Mouse (Mus musculus) heart, adult 2 months (tissue): ENCODE results near the gene Car11. TPM values are rescaled to one million over a fixed set of nuclear protein-coding genes. Genes with fewer than 3 reads are reported as not detected.
A peak's percentile ranks its signal among the peaks of the same experiment; 100 is the strongest.

Source experiments
- DNase-seq, 2 experiments: peaks; one replicate each; pipeline ENCODE4 v3.0.0; 2021
- H3K27ac ChIP-seq: fragments of 200-600 bp; 2 replicates; pipeline ENCODE4 v1.8.1; 2022
- H3K27me3 ChIP-seq: fragments of 200-500 bp; 2 replicates; pipeline ENCODE4 v1.6.1; 2012; ENCODE audit warnings: mild to moderate bottlenecking, low read length, inconsistent platforms, mixed read lengths; ENCODE audit not compliant: control insufficient read depth, insufficient read depth
- H3K36me3 ChIP-seq: fragments of 200-500 bp; 2 replicates; pipeline ENCODE4 v1.6.1; 2012; ENCODE audit warnings: low read length, inconsistent platforms; ENCODE audit not compliant: control insufficient read depth, insufficient read depth
- H3K4me1 ChIP-seq: fragments of 200-500 bp; 2 replicates; pipeline ENCODE4 v1.6.1; 2011; ENCODE audit warnings: low read length; ENCODE audit not compliant: control insufficient read depth, insufficient read depth
- H3K4me3 ChIP-seq: fragments of 200-600 bp; 2 replicates; pipeline ENCODE4 v1.8.1; 2022
- H3K79me2 ChIP-seq: fragments of 200-500 bp; replicated peaks from 2 replicates; pipeline ENCODE4 v1.6.1; 2012; ENCODE audit warnings: mild to moderate bottlenecking, inconsistent platforms, low read length, moderate library complexity, mixed read lengths; ENCODE audit not compliant: control insufficient read depth, insufficient read depth
- H3K9ac ChIP-seq: fragments of 200-500 bp; 2 replicates; pipeline ENCODE4 v1.6.1; 2012; ENCODE audit warnings: low read depth, mild to moderate bottlenecking, control low read depth, inconsistent platforms, low read length, mixed read lengths
- CTCF ChIP-seq: fragments of 200-600 bp; IDR thresholded peaks from 2 replicates; pipeline ENCODE4 v1.8.1; 2022; ENCODE audit warnings: antibody characterized with exemption, mild to moderate bottlenecking, moderate library complexity
- EP300 ChIP-seq: fragments of 200-500 bp; IDR thresholded peaks from 2 replicates; pipeline ENCODE4 v1.6.1; 2011; ENCODE audit warnings: low read depth, low read length, control low read depth; ENCODE audit not compliant: insufficient read depth
- POLR2A ChIP-seq: fragments of 200-500 bp; IDR thresholded peaks from 2 replicates; pipeline ENCODE4 v1.6.1; 2011; ENCODE audit warnings: mild to moderate bottlenecking, low read depth, low read length, control low read depth; ENCODE audit not compliant: insufficient read depth
- WGBS: fragments of 180-500 bp; shearing (Covaris S2); methylation state at CpG from one replicate; pipeline ENCODE4 v1.1.7; 2018; 5-methylcytosine and 5-hydroxymethylcytosine counted together
- intact Hi-C: fragments of 180-260 bp; cut with DNase I; formaldehyde crosslinking; loops from one replicate; pipeline ENCODE4 v1.15.1; 2025
- polyA plus RNA-seq: library from polyadenylated mRNA; depleted of rRNA; stranded (reverse); fragments of >200 nt; gene quantifications from 2 replicates; pipeline ENCODE4 v1.2.3, GENCODE M21; 2012
- total RNA-seq, 2 experiments: library from RNA; stranded (reverse); gene quantifications; 2 replicates each; pipeline ENCODE4 v1.2.3; 2021

The Car11 gene
- total and polyA plus RNA-seq, 3 experiments = 5.2 to 10.6 (median 6.8) TPM

DNA sequence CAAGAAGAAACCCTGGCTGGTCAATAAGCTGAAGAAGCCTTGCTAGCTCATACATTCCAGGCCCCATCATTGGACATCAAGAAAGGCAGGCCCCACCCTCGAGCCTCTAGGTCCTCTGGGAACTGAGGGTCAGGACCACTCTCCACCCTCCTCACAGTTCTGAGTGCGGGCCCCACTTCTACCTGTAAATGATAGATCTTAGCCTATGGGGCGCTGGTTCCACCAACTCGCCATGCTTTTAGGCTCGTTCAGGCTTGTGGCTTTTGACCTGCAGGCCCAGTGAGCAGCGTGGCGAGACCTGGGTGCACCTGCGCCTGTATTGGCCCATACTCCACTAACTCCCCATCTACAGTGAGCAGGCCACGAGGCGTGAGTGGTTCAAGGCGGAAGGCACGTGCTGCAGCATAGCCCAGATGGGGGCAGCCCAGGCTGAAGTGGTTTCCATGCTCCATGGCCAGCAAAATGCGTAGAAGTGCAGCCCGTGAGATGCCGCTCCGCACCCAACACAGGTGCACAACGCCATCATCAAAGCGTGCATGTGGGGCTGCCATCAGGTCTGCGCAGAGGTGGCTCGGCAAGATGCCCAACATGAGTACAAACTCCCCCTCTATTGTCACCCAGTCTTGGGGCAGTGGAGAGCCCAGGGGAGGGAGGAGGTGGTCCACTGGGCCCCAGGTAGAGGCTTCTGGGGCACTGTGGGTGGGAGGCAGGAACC is 11.0 kb downstream of the Car11 start:
- no peaks in the 10 kb centered on the region for H3K79me2 ChIP-seq
- intact Hi-C loops = loop anchor here (10.0 kb wide), 1 partner anchor 966 kb away; the partner anchor contains the start of gene Vrk3
- H3K27me3 ChIP-seq = no peaks in the 10 kb centered on the region
- H3K4me1 ChIP-seq = peaks cover 17% of the 10 kb centered on the region
- WGBS = 93% methylated on average over 20 of the region's 20 CpGs
- TF ChIP-seq EP300 (peak; percentile 84), CTCF (no peak), POLR2A (peak; percentile 81)
- peak in 1 of 2 experiments; percentile 28 for DNase-seq
- H3K27ac ChIP-seq = no peak overlapping the region
- no peak overlapping the region for H3K4me3 ChIP-seq
- H3K36me3 ChIP-seq = peaks cover 26% of the 10 kb centered on the region
- no peak overlapping the region for H3K9ac ChIP-seq

DNA sequence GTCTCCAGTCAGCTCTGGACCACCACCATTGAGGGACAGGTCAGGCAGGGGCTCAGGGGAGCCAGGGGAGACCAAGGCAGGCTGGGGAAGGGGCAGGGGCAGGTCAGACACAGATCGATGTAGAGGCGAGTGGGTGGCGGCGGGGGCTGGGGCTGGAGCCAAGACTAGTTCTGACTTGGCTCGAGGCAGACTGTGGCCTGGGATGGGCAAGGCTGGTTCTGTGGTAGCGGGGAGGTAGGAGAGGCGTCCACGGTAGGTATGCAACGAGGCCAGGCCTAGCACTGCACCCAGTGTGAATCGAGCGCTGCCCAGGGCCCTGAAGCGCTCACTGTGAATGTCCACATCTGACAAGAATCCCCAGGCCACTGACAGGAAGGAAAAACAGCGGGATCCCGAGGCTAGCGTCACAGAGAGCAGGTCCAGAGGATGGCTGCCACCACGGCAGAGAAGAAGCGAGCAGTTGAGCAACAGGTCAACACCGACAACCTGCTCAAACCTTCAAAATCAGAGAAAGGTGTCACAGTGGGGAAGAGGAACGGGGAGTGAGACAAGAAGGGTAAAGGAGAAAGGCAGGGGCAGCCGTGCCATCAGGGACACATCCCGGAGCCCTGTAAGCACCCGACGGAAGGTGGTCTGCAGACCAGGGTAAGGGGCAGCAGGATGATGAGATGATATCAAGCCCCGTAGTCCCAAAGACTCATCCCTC is 11.8 kb downstream of the Car11 start:
- DNase-seq = peak in 1 of 2 experiments; percentile 31
- Histone ChIP-seq H3K9ac (no peak overlapping the region), H3K27me3 (no peaks in the 10 kb centered on the region), H3K27ac (no peak overlapping the region), H3K36me3 (peaks cover 26% of the 10 kb centered on the region), H3K79me2 (no peaks in the 10 kb centered on the region; the same call in 1 of the 2 replicates), H3K4me1 (peaks cover 21% of the 10 kb centered on the region), H3K4me3 (no peak overlapping the region)
- 78% methylated on average over 24 of the region's 24 CpGs for WGBS
- TF ChIP-seq CTCF (no peak), EP300 (peak; percentile 42; the same call in 1 of the 2 replicates), POLR2A (peak; percentile 57)
- intact Hi-C loops = loop anchor here (10.0 kb wide), 1 partner anchor 967 kb away; the partner anchor contains the start of gene Vrk3

DNA sequence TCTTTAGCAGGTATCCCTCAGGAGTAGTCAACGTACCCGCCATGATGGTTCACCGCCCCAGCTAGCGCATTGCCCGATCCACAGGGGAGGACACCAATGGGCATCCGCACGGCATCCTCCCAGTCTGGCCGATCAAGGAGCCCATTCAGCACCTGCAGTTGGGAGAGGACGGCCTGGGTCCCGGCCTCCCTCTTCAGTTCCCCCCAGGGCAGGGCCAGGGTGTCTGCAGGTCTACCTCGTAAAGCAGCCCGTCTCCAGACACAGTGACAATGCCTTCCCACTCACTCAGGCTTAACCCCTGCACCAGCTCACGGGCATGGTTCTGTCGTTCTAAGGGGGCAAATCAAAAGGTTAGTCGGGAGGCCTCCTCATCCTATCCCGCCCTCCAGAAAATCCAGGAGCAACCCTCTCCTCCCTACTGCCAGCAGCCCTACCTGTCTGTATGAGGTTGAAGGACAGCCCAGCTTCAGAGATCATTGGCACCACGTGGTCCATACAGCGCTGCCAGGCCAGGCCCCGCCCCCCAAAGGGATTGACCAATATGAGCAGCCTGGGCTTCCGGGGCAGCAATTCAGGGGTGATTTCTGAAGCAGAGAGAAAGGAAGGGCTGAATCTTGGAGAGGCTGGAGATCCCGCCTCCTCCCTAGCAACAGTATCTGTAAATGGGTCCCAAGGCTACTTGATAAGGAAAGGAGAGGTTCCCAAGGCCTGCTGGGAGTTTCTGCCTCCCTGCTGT is 12.5 kb downstream of the Car11 start:
- DNase-seq = peak; percentile 51 to 69
- no peaks in the 10 kb centered on the region for H3K27me3 ChIP-seq
- peaks cover 23% of the 10 kb centered on the region for H3K4me1 ChIP-seq
- no peak overlapping the region for H3K9ac ChIP-seq
- WGBS = 83% methylated on average over 21 of the region's 21 CpGs
- no peak overlapping the region for H3K4me3 ChIP-seq
- intact Hi-C loops = loop anchor here (10.0 kb wide), 1 partner anchor 967 kb away; the partner anchor contains the start of gene Vrk3
- no peaks in the 10 kb centered on the region; the same call in 1 of the 2 replicates for H3K79me2 ChIP-seq
- peaks cover 26% of the 10 kb centered on the region for H3K36me3 ChIP-seq
- no peak overlapping the region; the same call in 1 of the 2 replicates for H3K27ac ChIP-seq
- TF ChIP-seq POLR2A (peak; percentile 31; the same call in 1 of the 2 replicates), CTCF (no peak), EP300 (0 out of 2 replicates have a peak, but pooled peaks have one; percentile 6)

DNA sequence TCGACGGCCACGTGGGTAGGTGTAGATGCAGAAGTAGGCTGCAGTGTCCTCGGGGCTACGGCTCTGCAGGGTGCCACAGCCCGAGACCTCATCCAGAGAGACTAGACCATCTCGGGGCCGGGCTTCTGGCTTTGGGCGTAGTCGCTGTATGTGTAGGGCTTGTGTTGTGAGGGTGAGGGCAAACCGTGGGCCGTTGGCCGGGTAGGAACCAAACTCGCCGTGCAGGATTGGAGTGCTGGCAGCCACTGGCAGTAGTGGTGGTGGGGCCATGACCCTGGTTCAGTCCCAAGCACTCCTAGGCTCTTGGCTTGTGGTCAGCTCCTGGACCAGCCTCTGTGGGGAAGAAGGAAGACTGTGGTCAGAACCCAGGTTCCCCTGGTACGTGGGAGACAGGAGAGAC is 13.8 kb downstream of the Car11 start:
- H3K36me3 ChIP-seq = peaks cover 21% of the 10 kb centered on the region
- H3K4me1 ChIP-seq = peaks cover 18% of the 10 kb centered on the region
- H3K9ac ChIP-seq = no peak overlapping the region
- 91% methylated on average over 16 of the region's 16 CpGs for WGBS
- intact Hi-C loops = loop anchor here (10.0 kb wide), 1 partner anchor 969 kb away; the partner anchor contains the start of gene Vrk3
- TF ChIP-seq EP300 (no peak), CTCF (no peak), POLR2A (0 out of 2 replicates have a peak, but pooled peaks have one; percentile 10)
- H3K79me2 ChIP-seq = no peaks in the 10 kb centered on the region; the same call in 1 of the 2 replicates
- H3K4me3 ChIP-seq = no peak overlapping the region
- no peak overlapping the region for H3K27ac ChIP-seq
- no peaks in the 10 kb centered on the region for H3K27me3 ChIP-seq
- DNase-seq = no peak

DNA sequence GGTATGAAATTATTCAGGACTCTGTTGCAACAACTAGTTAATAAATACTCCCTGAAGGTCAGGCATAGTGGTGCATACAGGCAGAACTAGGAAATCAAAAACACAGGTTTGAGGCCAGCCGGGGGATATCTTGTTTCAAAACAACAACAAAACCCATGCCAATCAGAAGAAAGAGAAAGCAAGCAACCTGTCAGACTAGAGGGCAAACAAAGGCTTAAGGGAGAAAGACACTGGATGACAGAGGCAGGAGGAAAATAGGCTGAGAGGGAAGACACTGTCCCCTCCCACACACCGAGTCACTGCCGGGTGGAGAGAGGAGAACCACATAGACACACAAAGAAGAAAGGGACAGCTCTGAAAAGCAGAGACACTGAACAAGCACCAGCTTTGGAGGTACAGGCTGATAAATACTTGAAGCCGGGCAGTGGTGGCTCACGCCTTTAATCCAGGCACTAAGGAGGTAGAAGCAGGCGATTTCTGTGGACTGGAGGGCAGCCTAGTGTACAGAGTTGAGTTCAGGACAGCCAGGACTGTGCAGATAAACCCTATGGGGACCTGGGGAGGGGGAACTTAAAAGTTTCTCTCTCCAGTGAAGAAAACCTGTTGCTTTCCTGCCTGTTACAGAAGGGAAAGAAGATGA is 14.4 kb downstream of the Car11 start:
- Histone ChIP-seq H3K27me3 (no peaks in the 10 kb centered on the region), H3K36me3 (peaks cover 17% of the 10 kb centered on the region), H3K79me2 (no peaks in the 10 kb centered on the region; the same call in 1 of the 2 replicates), H3K9ac (no peak overlapping the region), H3K4me3 (peak overlapping the region; percentile 92), H3K27ac (peak overlapping the region; percentile 78; the same call in 1 of the 2 replicates), H3K4me1 (peaks cover 17% of the 10 kb centered on the region)
- 61% methylated on average over 6 of the region's 6 CpGs for WGBS
- DNase-seq = no peak
- intact Hi-C loops = loop anchor here (10.0 kb wide), 1 partner anchor 969 kb away; the partner anchor contains the start of gene Vrk3
- no peak for TF ChIP-seq POLR2A
- TF ChIP-seq CTCF = no peak
- no peak for TF ChIP-seq EP300
